Mouse (Mus musculus): ENCODE results near the gene Polr2e. TPM values are rescaled to one million over a fixed set of nuclear protein-coding genes. Genes with fewer than 3 reads are reported as not detected.

Polr2e gene
- polyA plus RNA-seq, 1 experiment from 2014 or later = 308 TPM

GRCm38 (mm10) chr10:80077312-80077711, 37.7 kb upstream of the Polr2e start:
- DNase-seq (ENCODE audit: low spot score) = no peak
- no peaks in the 10 kb centered on the region for H3K27me3 ChIP-seq (ENCODE audit: control insufficient read depth, insufficient read depth, low read length)
- no peak for ATAC-seq (ENCODE audit: insufficient number of reproducible peaks, low FRiP score, low TSS enrichment, low read depth)
- no peak overlapping the region for H3K27ac ChIP-seq (replicated peaks; ENCODE audit: low read depth, low read length)
- 89% methylated on average over 5 of the region's 5 CpGs for WGBS
- no peak overlapping the region for H3K4me2 ChIP-seq (ENCODE audit: low read depth, severe bottlenecking)
- no peak overlapping the region for H3K9ac ChIP-seq (ENCODE audit: low read length)
- no peak overlapping the region for H3K4me3 ChIP-seq (ENCODE audit: low read depth, low read length)
- H3K4me1 ChIP-seq (ENCODE audit: control insufficient read depth, insufficient read depth, low read length) = peaks cover 9% of the 10 kb centered on the region
- peaks cover 11% of the 10 kb centered on the region for H3K36me3 ChIP-seq (ENCODE audit: control insufficient read depth, insufficient read depth, low read length)
- no peaks in the 10 kb centered on the region for H3K9me3 ChIP-seq (ENCODE audit: control insufficient read depth, low read length)

GRCm38 (mm10) chr10:80076386-80076785, 36.8 kb upstream of the Polr2e start:
- no peak overlapping the region for H3K4me3 ChIP-seq (ENCODE audit: low read depth, low read length)
- peaks cover 12% of the 10 kb centered on the region for H3K4me1 ChIP-seq (ENCODE audit: control insufficient read depth, insufficient read depth, low read length)
- H3K27ac ChIP-seq (replicated peaks; ENCODE audit: low read depth, low read length) = no peak overlapping the region
- no peaks in the 10 kb centered on the region for H3K27me3 ChIP-seq (ENCODE audit: control insufficient read depth, insufficient read depth, low read length)
- no peak for DNase-seq (ENCODE audit: low spot score)
- H3K9ac ChIP-seq (ENCODE audit: low read length) = no peak overlapping the region
- H3K9me3 ChIP-seq (ENCODE audit: control insufficient read depth, low read length) = no peaks in the 10 kb centered on the region
- H3K4me2 ChIP-seq (ENCODE audit: low read depth, severe bottlenecking) = no peak overlapping the region
- 94% methylated on average over 4 of the region's 4 CpGs for WGBS
- ATAC-seq (ENCODE audit: insufficient number of reproducible peaks, low FRiP score, low TSS enrichment, low read depth) = no peak
- H3K36me3 ChIP-seq (ENCODE audit: control insufficient read depth, insufficient read depth, low read length) = peaks cover 5% of the 10 kb centered on the region

GRCm38 (mm10) chr10:80075924-80076323, 36.3 kb upstream of the Polr2e start:
- H3K27ac ChIP-seq (replicated peaks; ENCODE audit: low read depth, low read length) = no peak overlapping the region
- no peaks in the 10 kb centered on the region for H3K27me3 ChIP-seq (ENCODE audit: control insufficient read depth, insufficient read depth, low read length)
- no peak overlapping the region for H3K4me2 ChIP-seq (ENCODE audit: low read depth, severe bottlenecking)
- WGBS = 50% methylated on average over 1 of the region's 1 CpGs
- DNase-seq (ENCODE audit: low spot score) = no peak
- H3K4me3 ChIP-seq (ENCODE audit: low read depth, low read length) = no peak overlapping the region
- H3K36me3 ChIP-seq (ENCODE audit: control insufficient read depth, insufficient read depth, low read length) = peaks cover 5% of the 10 kb centered on the region
- no peak for ATAC-seq (ENCODE audit: insufficient number of reproducible peaks, low FRiP score, low TSS enrichment, low read depth)
- no peak overlapping the region for H3K9ac ChIP-seq (ENCODE audit: low read length)
- peaks cover 15% of the 10 kb centered on the region for H3K4me1 ChIP-seq (ENCODE audit: control insufficient read depth, insufficient read depth, low read length)
- H3K9me3 ChIP-seq (ENCODE audit: control insufficient read depth, low read length) = no peaks in the 10 kb centered on the region

- H3K4me2 ChIP-seq (ENCODE audit: low read depth, severe bottlenecking) = peak overlapping the region; percentile 31
- peak overlapping the region; percentile 43 for H3K9ac ChIP-seq (ENCODE audit: low read length)
- ATAC-seq (ENCODE audit: insufficient number of reproducible peaks, low FRiP score, low TSS enrichment, low read depth) (no peak), DNase-seq (ENCODE audit: low spot score) (peak; percentile 44)
- H3K4me1 ChIP-seq (ENCODE audit: control insufficient read depth, insufficient read depth, low read length) = peaks cover 15% of the 10 kb centered on the region
- H3K4me3 ChIP-seq (ENCODE audit: low read depth, low read length) = no peak overlapping the region; the same call in 1 of the 2 replicates
- no peaks in the 10 kb centered on the region for H3K27me3 ChIP-seq (ENCODE audit: control insufficient read depth, insufficient read depth, low read length)
- H3K36me3 ChIP-seq (ENCODE audit: control insufficient read depth, insufficient read depth, low read length) = peaks cover 3% of the 10 kb centered on the region
- WGBS = 15% methylated on average over 28 of the region's 28 CpGs
- H3K9me3 ChIP-seq (ENCODE audit: control insufficient read depth, low read length) = no peaks in the 10 kb centered on the region
- H3K27ac ChIP-seq (replicated peaks; ENCODE audit: low read depth, low read length) = no peak overlapping the region
Observed at GRCm38 (mm10) chr10:80074813-80075601, 35.4 kb upstream of the Polr2e start.

- 86% methylated on average over 20 of the region's 20 CpGs for WGBS
- Histone ChIP-seq H3K9me3 (ENCODE audit: control insufficient read depth, low read length) (no peaks in the 10 kb centered on the region), H3K27ac (replicated peaks; ENCODE audit: low read depth, low read length) (no peak overlapping the region), H3K4me1 (ENCODE audit: control insufficient read depth, insufficient read depth, low read length) (peaks cover 15% of the 10 kb centered on the region), H3K9ac (ENCODE audit: low read length) (no peak overlapping the region), H3K36me3 (ENCODE audit: control insufficient read depth, insufficient read depth, low read length) (no peaks in the 10 kb centered on the region; the same call in 1 of the 2 replicates), H3K4me3 (ENCODE audit: low read depth, low read length) (no peak overlapping the region), H3K4me2 (ENCODE audit: low read depth, severe bottlenecking) (no peak overlapping the region), H3K27me3 (ENCODE audit: control insufficient read depth, insufficient read depth, low read length) (no peaks in the 10 kb centered on the region)
- ATAC-seq (ENCODE audit: insufficient number of reproducible peaks, low FRiP score, low TSS enrichment, low read depth) = no peak
- DNase-seq (ENCODE audit: low spot score) = no peak
Observed at GRCm38 (mm10) chr10:80072623-80073489, 33.3 kb upstream of the Polr2e start.

- 76% methylated on average over 3 of the region's 3 CpGs for WGBS
- 0 out of 2 replicates have a peak overlapping the region, but pooled peaks have one; percentile 27 for H3K9ac ChIP-seq (ENCODE audit: low read length)
- no peak overlapping the region for H3K4me3 ChIP-seq (ENCODE audit: low read depth, low read length)
Observed at GRCm38 (mm10) chr10:80071516-80071900, 31.9 kb upstream of the Polr2e start.

GRCm38 (mm10) chr10:80070837-80071515, 31.4 kb upstream of the Polr2e start:
- 56% methylated on average over 9 of the region's 9 CpGs for WGBS
- Histone ChIP-seq H3K27me3 (ENCODE audit: control insufficient read depth, insufficient read depth, low read length) (no peaks in the 10 kb centered on the region), H3K36me3 (ENCODE audit: control insufficient read depth, insufficient read depth, low read length) (no peaks in the 10 kb centered on the region; the same call in 1 of the 2 replicates), H3K4me3 (ENCODE audit: low read depth, low read length) (no peak overlapping the region), H3K9ac (ENCODE audit: low read length) (0 out of 2 replicates have a peak overlapping the region, but pooled peaks have one; percentile 27), H3K4me1 (ENCODE audit: control insufficient read depth, insufficient read depth, low read length) (peaks cover 15% of the 10 kb centered on the region), H3K9me3 (ENCODE audit: control insufficient read depth, low read length) (no peaks in the 10 kb centered on the region), H3K27ac (replicated peaks; ENCODE audit: low read depth, low read length) (peak overlapping the region; percentile 62), H3K4me2 (ENCODE audit: low read depth, severe bottlenecking) (no peak overlapping the region)
- no peak for DNase-seq (ENCODE audit: low spot score)
- no peak for ATAC-seq (ENCODE audit: insufficient number of reproducible peaks, low FRiP score, low TSS enrichment, low read depth)

More at GRCm38 (mm10) chr10:80071516-80071900, 31.9 kb upstream of the Polr2e start:
- Histone ChIP-seq H3K36me3 (ENCODE audit: control insufficient read depth, insufficient read depth, low read length) (no peaks in the 10 kb centered on the region; the same call in 1 of the 2 replicates), H3K4me2 (ENCODE audit: low read depth, severe bottlenecking) (no peak overlapping the region), H3K9me3 (ENCODE audit: control insufficient read depth, low read length) (no peaks in the 10 kb centered on the region), H3K27me3 (ENCODE audit: control insufficient read depth, insufficient read depth, low read length) (no peaks in the 10 kb centered on the region), H3K4me1 (ENCODE audit: control insufficient read depth, insufficient read depth, low read length) (peaks cover 15% of the 10 kb centered on the region), H3K27ac (replicated peaks; ENCODE audit: low read depth, low read length) (peak overlapping the region; percentile 62)
- DNase-seq (ENCODE audit: low spot score) (no peak), ATAC-seq (ENCODE audit: insufficient number of reproducible peaks, low FRiP score, low TSS enrichment, low read depth) (no peak)

GRCm38 (mm10) chr10:80069948-80070450, 30.4 kb upstream of the Polr2e start:
- 92% methylated on average over 3 of the region's 4 CpGs for WGBS
- no peak overlapping the region for H3K9ac ChIP-seq (ENCODE audit: low read length)
- no peaks in the 10 kb centered on the region; the same call in 1 of the 2 replicates for H3K36me3 ChIP-seq (ENCODE audit: control insufficient read depth, insufficient read depth, low read length)
- no peak overlapping the region for H3K4me2 ChIP-seq (ENCODE audit: low read depth, severe bottlenecking)
- DNase-seq (ENCODE audit: low spot score) = no peak
- no peaks in the 10 kb centered on the region for H3K27me3 ChIP-seq (ENCODE audit: control insufficient read depth, insufficient read depth, low read length)
- H3K4me1 ChIP-seq (ENCODE audit: control insufficient read depth, insufficient read depth, low read length) = peaks cover 8% of the 10 kb centered on the region
- no peaks in the 10 kb centered on the region for H3K9me3 ChIP-seq (ENCODE audit: control insufficient read depth, low read length)
- ATAC-seq (ENCODE audit: insufficient number of reproducible peaks, low FRiP score, low TSS enrichment, low read depth) = no peak
- H3K4me3 ChIP-seq (ENCODE audit: low read depth, low read length) = no peak overlapping the region
- no peak overlapping the region for H3K27ac ChIP-seq (replicated peaks; ENCODE audit: low read depth, low read length)
